In genomic region chr5:34950486-34951160, GRCm38 (mm10) we compare ENCODE assay signal across 8 mouse cellular contexts. TPM values are rescaled to one million over a fixed set of nuclear protein-coding genes. Genes with fewer than 3 reads are reported as not detected.
DNase-seq lines count a peak whose midpoint lies in the region; ATAC-seq lines count a peak whose summit lies in the region.

No protein-coding gene starts in this region.

- H3K27ac ChIP-seq in embryonic facial prominence, embryonic 12.5 days = no peak overlapping the region
- no peak overlapping the region for H3K27ac ChIP-seq in hindbrain, embryonic 11.5 days (ENCODE audit: low read depth, low read length)
- H3K27ac ChIP-seq in midbrain, embryonic 13.5 days = peak overlapping the region; percentile 95

- ATAC-seq in embryonic facial prominence, embryonic 12.5 days (ENCODE audit: insufficient number of reproducible peaks, insufficient read depth, low FRiP score, low TSS enrichment) = no peak
- no peak for ATAC-seq in hindbrain, embryonic 11.5 days (ENCODE audit: low FRiP score)
- no peak for ATAC-seq in midbrain, embryonic 13.5 days

- DNase-seq in layer of hippocampus, adult 11-12 months (ENCODE audit: low spot score) = peak; percentile 12
- no peak for DNase-seq in layer of hippocampus, adult 8-10 months (ENCODE audit: low spot score in 2 of 2)
- peak; percentile 19 for DNase-seq in hindbrain, embryonic 11.5 days (ENCODE audit: low spot score)
- DNase-seq in left cerebral cortex, adult 8-10 months (ENCODE audit: low spot score in 2 of 2) = no peak
- no peak for DNase-seq in kidney, adult 8-10 months
- no peak for DNase-seq in urinary bladder, adult 18-20 months (ENCODE audit: low spot score in 2 of 2)

- peak overlapping the region; percentile 92 for H3K4me3 ChIP-seq in embryonic facial prominence, embryonic 12.5 days
- peak overlapping the region; percentile 89 for H3K4me3 ChIP-seq in hindbrain, embryonic 11.5 days (ENCODE audit: low read depth, low read length)
- peak overlapping the region; percentile 80 for H3K4me3 ChIP-seq in midbrain, embryonic 13.5 days (replicated peaks)

- H3K27me3 ChIP-seq in embryonic facial prominence, embryonic 12.5 days = no peaks in the 10 kb centered on the region
- H3K27me3 ChIP-seq in hindbrain, embryonic 11.5 days (ENCODE audit: control insufficient read depth, insufficient read depth, low read length) = no peaks in the 10 kb centered on the region
- no peaks in the 10 kb centered on the region for H3K27me3 ChIP-seq in midbrain, embryonic 13.5 days

- peaks cover 17% of the 10 kb centered on the region for H3K4me1 ChIP-seq in embryonic facial prominence, embryonic 12.5 days
- H3K4me1 ChIP-seq in hindbrain, embryonic 11.5 days (replicated peaks; ENCODE audit: control insufficient read depth, insufficient read depth, low read length) = peaks cover 8% of the 10 kb centered on the region
- H3K4me1 ChIP-seq in midbrain, embryonic 13.5 days (replicated peaks) = peaks cover 47% of the 10 kb centered on the region

- H3K4me2 ChIP-seq in embryonic facial prominence, embryonic 12.5 days (replicated peaks) = peak overlapping the region; percentile 64
- H3K4me2 ChIP-seq in hindbrain, embryonic 11.5 days (replicated peaks; ENCODE audit: low read depth, low read length) = peak overlapping the region; percentile 69
- peak overlapping the region; percentile 86 for H3K4me2 ChIP-seq in midbrain, embryonic 13.5 days (replicated peaks)

- 80% methylated on average over 6 of the region's 6 CpGs for WGBS in embryonic facial prominence, embryonic 12.5 days
- WGBS in hindbrain, embryonic 11.5 days = 76% methylated on average over 6 of the region's 6 CpGs
- 63% methylated on average over 6 of the region's 6 CpGs for WGBS in midbrain, embryonic 13.5 days

- H3K9me3 ChIP-seq in embryonic facial prominence, embryonic 12.5 days = 0 out of 2 replicates have a peak, but pooled peaks cover 7% of the 10 kb centered on the region
- no peaks in the 10 kb centered on the region; the same call in 1 of the 2 replicates for H3K9me3 ChIP-seq in hindbrain, embryonic 11.5 days (ENCODE audit: control insufficient read depth, low read length)
- H3K9me3 ChIP-seq in midbrain, embryonic 13.5 days = no peaks in the 10 kb centered on the region

- H3K36me3 ChIP-seq in embryonic facial prominence, embryonic 12.5 days = peaks cover 12% of the 10 kb centered on the region
- peaks cover 2% of the 10 kb centered on the region; the same call in 1 of the 2 replicates for H3K36me3 ChIP-seq in hindbrain, embryonic 11.5 days (ENCODE audit: control insufficient read depth, insufficient read depth, low read length)
- H3K36me3 ChIP-seq in midbrain, embryonic 13.5 days = peaks cover 8% of the 10 kb centered on the region

- peak overlapping the region; percentile 97 for H3K9ac ChIP-seq in embryonic facial prominence, embryonic 12.5 days
- peak overlapping the region; percentile 95; the same call in 1 of the 2 replicates for H3K9ac ChIP-seq in hindbrain, embryonic 11.5 days (ENCODE audit: low read depth, low read length)
- H3K9ac ChIP-seq in midbrain, embryonic 13.5 days (replicated peaks) = peak overlapping the region; percentile 95

RNA-seq across cellular contexts. Expression of gene Rgs12, which starts 1.4 kb away (rescaled TPM):
- 10 to 100 TPM; 38.8 to 53.3 (median 42.3) TPM for total RNA-seq in layer of hippocampus, adult 8-10 months (2022)
- 55.0 and 56.3 TPM in 2 replicates for polyA plus RNA-seq in embryonic facial prominence, embryonic 12.5 days (2016; fragmentation: Nextera tagmentation; extraction: Ambion mirVana)
- polyA plus RNA-seq in hindbrain, embryonic 11.5 days (2014; fragmentation: Nextera tagmentation; extraction: Ambion mirVana) = 37.1 and 41.4 TPM in 2 replicates
- 67.5 and 72.3 TPM in 2 replicates for polyA plus RNA-seq in midbrain, embryonic 13.5 days (2015; fragmentation: Nextera tagmentation; extraction: Ambion mirVana)
- total RNA-seq in left cerebral cortex, adult 8-10 months (2022) = 10 to 100 TPM; 43.3 to 59.1 (median 45.4) TPM

RNA-seq across cellular contexts. Expression of gene Msantd1, which starts 42.8 kb away (rescaled TPM):
- total RNA-seq in layer of hippocampus, adult 8-10 months (2022) = 1 to 10 TPM; 6.4 to 7.1 (median 6.9) TPM
- polyA plus RNA-seq in embryonic facial prominence, embryonic 12.5 days (2016; fragmentation: Nextera tagmentation; extraction: Ambion mirVana) = 0.59 and 1.3 TPM in 2 replicates
- 1.7 and 2.7 TPM in 2 replicates for polyA plus RNA-seq in hindbrain, embryonic 11.5 days (2014; fragmentation: Nextera tagmentation; extraction: Ambion mirVana)
- 2.3 TPM in 2 replicates for polyA plus RNA-seq in midbrain, embryonic 13.5 days (2015; fragmentation: Nextera tagmentation; extraction: Ambion mirVana)
- total RNA-seq in left cerebral cortex, adult 8-10 months (2022) = 1 to 10 TPM; 3.9 to 6.6 (median 4.1) TPM

Comparison
In these comparisons a context has a peak if more than half of its experiments do, and no peak if none do; other contexts are left out.
1. DNase-seq: peak in layer of hippocampus, adult 11-12 months (single experiment) and hindbrain, embryonic 11.5 days (single experiment); none in layer of hippocampus, adult 8-10 months (0 of 2), left cerebral cortex, adult 8-10 months (0 of 2), kidney, adult 8-10 months (0 of 2) and urinary bladder, adult 18-20 months (0 of 2).
2. Peak in every context shown above with its lines, with median percentiles within 50 percentile points of each other: H3K4me2 ChIP-seq, H3K4me3 ChIP-seq and H3K9ac ChIP-seq.